Mouse (Mus musculus): ENCODE measurements around the gene C2cd5. TPM values are rescaled to one million over a fixed set of nuclear protein-coding genes. Genes with fewer than 3 reads are reported as not detected.

C2cd5 gene
- polyA plus RNA-seq (2012; rRNA removed; ENCODE audit: low replicate concordance): 9.7 and 11.3 TPM in 2 replicates

GRCm38 (mm10) chr6:143099681-143100382 lies at the start of gene C2cd5:
Gene C2cd5 (minus strand): TSS chr6:143100141.

GRCm38 (mm10) chr6:142964076-142964530 lies 135.8 kb downstream of the C2cd5 start, which contains the start of gene St8sia1:
Gene St8sia1 (minus strand): TSS chr6:142964452.

Other genes starting within 250 kb of the C2cd5 start
- 1.4 and 2.0 TPM in 2 replicates for gene St8sia1, start 135.7 kb downstream of the C2cd5 start, polyA plus RNA-seq (2012; rRNA removed; ENCODE audit: low replicate concordance)
- gene Etnk1, start 67.1 kb upstream of the C2cd5 start, polyA plus RNA-seq (2012; rRNA removed; ENCODE audit: low replicate concordance): 31.0 and 32.3 TPM in 2 replicates

All from mammary gland, adult 2 months (tissue).